Mouse (Mus musculus) limb, embryonic 13.5 days (tissue): Measurements from ENCODE around the gene Trpv6. TPM values are rescaled to one million over a fixed set of nuclear protein-coding genes. Genes with fewer than 3 reads are reported as not detected.
A peak's percentile ranks its signal among the peaks of the same experiment; 100 is the strongest.

Experiments used
- ATAC-seq: fragments of 200-750 bp; cut with Nextera tagmentation; 2 replicates; pipeline ENCODE4 v1.8.0; 2017; ENCODE audit warnings: low read depth, moderate number of reproducible peaks, moderate TSS enrichment; ENCODE audit not compliant: low FRiP score
- H3K27ac ChIP-seq: fragments of 300-500 bp; sonication (generic); 2 replicates; pipeline ENCODE4 v1.5.1; 2015; ENCODE audit warnings: inconsistent platforms, mild to moderate bottlenecking, moderate library complexity
- H3K27me3 ChIP-seq: fragments of 300-500 bp; sonication (generic); 2 replicates; pipeline ENCODE4 v1.6.1; 2015; ENCODE audit warnings: mild to moderate bottlenecking, inconsistent platforms
- H3K36me3 ChIP-seq: fragments of 300-500 bp; sonication (generic); 2 replicates; pipeline ENCODE4 v1.6.1; 2015; ENCODE audit warnings: inconsistent platforms, mild to moderate bottlenecking, moderate library complexity
- H3K4me1 ChIP-seq: fragments of 300-500 bp; sonication (generic); 2 replicates; pipeline ENCODE4 v1.6.1; 2015; ENCODE audit warnings: inconsistent platforms
- H3K4me2 ChIP-seq: fragments of 300-500 bp; sonication (generic); replicated peaks from 2 replicates; pipeline ENCODE4 v1.6.1; 2015; ENCODE audit warnings: inconsistent platforms, mild to moderate bottlenecking, moderate library complexity
- H3K4me3 ChIP-seq: fragments of 300-500 bp; sonication (generic); 2 replicates; pipeline ENCODE4 v1.5.1; 2015; ENCODE audit warnings: moderate library complexity, mild to moderate bottlenecking, inconsistent platforms
- H3K9ac ChIP-seq: fragments of 300-500 bp; sonication (generic); 2 replicates; pipeline ENCODE4 v1.6.1; 2015; ENCODE audit warnings: mild to moderate bottlenecking, inconsistent platforms
- H3K9me3 ChIP-seq: fragments of 300-500 bp; sonication (generic); 2 replicates; pipeline ENCODE4 v1.6.1; 2016; ENCODE audit warnings: inconsistent platforms
- WGBS: fragments of 180-500 bp; shearing (Covaris S2); methylation state at CpG from one replicate; pipeline ENCODE4 v1.1.7; 2015; 5-methylcytosine and 5-hydroxymethylcytosine counted together
- polyA plus RNA-seq: library from polyadenylated mRNA; unstranded; fragments of >200 nt; fragmentation: Nextera tagmentation; extraction: Ambion mirVana; gene quantifications from 2 replicates; pipeline ENCODE4 v1.2.1, GENCODE M21; 2015

Gene Trpv6
- polyA plus RNA-seq, result 0.54 and 0.66 TPM in 2 replicates

DNA sequence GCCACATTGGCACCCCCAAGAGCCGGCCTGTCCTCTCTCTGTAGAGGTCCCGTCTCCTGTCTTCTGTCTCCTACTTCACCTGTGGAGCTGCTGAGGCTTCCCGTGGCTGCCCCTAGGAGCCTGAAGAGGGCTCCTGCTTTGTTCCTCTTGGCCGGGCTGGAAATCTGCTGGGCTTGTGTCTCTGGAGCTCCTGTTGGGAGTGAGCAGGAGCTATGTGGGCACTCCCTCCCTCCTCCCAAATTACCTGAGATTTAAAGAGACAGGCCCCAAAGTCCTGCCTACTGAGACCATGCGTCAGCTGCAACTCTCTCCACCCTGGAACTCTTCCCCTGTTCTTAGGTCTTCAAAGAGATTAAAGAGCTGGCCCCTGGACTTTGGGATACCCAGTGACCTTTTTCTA lies at the start of gene Trpv6:
Gene Trpv6 (minus strand): TSS at position 228 of the 400 bp plus-strand sequence.
- ATAC-seq, result no peak
- no peaks in the 10 kb centered on the region for H3K4me1 ChIP-seq
- no peak within 1 kb of the TSS for H3K9ac ChIP-seq
- no peaks in the 10 kb centered on the region for H3K9me3 ChIP-seq
- H3K36me3 ChIP-seq, result no peaks in the 10 kb centered on the region
- 0 out of 2 replicates have a peak within 1 kb of the TSS, but pooled peaks have one; percentile 11 for H3K4me2 ChIP-seq
- no peak within 1 kb of the TSS for H3K27ac ChIP-seq
- 0 out of 2 replicates have a peak within 1 kb of the TSS, but pooled peaks have one; percentile 2 for H3K4me3 ChIP-seq
- WGBS, result 5% methylated on average over 5 of the region's 5 CpGs
- no peaks in the 10 kb centered on the region for H3K27me3 ChIP-seq

DNA sequence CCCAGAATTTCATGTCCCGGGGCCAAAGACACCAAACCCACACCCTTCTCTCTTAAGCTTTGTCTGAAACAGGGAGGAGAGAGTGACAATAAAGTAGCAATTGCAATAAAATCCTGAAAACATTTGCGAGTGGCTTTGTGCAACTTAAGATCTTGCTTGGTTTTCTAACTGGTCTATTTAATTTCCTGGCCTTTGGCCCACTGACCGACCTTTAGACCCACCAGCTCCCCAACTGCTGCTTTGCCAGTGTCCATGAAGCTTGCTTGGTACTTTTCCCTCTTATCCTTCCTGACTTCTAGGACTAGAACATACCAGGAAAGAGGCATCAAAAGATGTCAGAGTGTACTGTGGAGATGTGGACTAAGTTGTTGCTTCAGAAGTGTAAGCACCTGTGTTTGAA lies 49.4 kb upstream of the Trpv6 start:
- Histone ChIP-seq H3K36me3 (no peaks in the 10 kb centered on the region), H3K4me1 (no peaks in the 10 kb centered on the region), H3K4me3 (no peak overlapping the region), H3K27me3 (no peaks in the 10 kb centered on the region), H3K9ac (no peak overlapping the region), H3K4me2 (no peak overlapping the region), H3K27ac (no peak overlapping the region), H3K9me3 (no peaks in the 10 kb centered on the region)
- ATAC-seq, result no peak
- 73% methylated on average over 3 of the region's 3 CpGs for WGBS

DNA sequence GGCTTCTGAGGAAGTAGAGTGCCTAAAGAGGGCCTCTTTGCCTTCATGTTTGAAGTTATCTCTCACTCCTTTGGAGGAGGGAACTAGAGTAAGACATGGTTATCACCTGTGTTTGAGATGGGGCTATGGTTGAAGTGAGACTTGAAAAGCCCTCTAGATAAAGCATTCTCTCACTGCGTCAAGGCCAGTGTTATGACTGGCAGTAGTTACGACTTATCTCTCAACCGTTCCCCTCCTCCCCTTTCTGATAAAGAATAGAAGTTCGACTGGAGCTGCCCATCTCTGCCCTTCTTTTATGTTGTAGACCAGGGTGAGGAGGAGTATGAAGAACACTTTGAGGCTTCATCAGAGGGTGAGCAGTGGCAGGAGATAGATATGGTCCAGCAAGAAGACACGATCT lies 48.7 kb upstream of the Trpv6 start:
- H3K27me3 ChIP-seq, result no peaks in the 10 kb centered on the region
- WGBS, result 82% methylated on average over 5 of the region's 5 CpGs
- H3K9me3 ChIP-seq, result no peaks in the 10 kb centered on the region
- ATAC-seq, result no peak
- no peak overlapping the region for H3K9ac ChIP-seq
- H3K27ac ChIP-seq, result no peak overlapping the region
- no peaks in the 10 kb centered on the region for H3K4me1 ChIP-seq
- H3K4me3 ChIP-seq, result no peak overlapping the region
- H3K36me3 ChIP-seq, result no peaks in the 10 kb centered on the region
- H3K4me2 ChIP-seq, result no peak overlapping the region

DNA sequence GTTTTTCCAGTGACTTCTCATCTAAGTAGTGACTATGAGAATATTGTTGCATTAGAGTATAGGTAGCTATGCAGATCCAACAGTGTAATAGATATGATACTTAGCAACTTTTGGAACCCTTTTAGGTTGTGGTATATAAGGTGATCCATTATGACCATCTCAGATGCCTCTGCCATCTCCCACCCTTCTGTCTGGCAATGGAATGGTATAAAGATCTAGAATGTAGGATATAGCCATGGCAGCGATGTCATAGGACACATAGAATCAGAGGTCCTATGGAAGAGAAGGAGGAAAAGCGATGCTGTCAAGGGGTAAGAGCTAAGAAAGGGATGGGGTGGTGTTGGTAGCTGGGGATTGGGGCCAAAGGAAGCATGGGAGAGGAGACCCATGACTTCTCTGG lies 47.9 kb upstream of the Trpv6 start, which contains the start of gene Llcfc1:
Gene Llcfc1 (plus strand): TSS at position 301 of the 400 bp plus-strand sequence.
- no peak within 1 kb of the TSS for H3K4me2 ChIP-seq
- H3K27me3 ChIP-seq, result no peaks in the 10 kb centered on the region
- no peak within 1 kb of the TSS for H3K4me3 ChIP-seq
- no peaks in the 10 kb centered on the region for H3K4me1 ChIP-seq
- ATAC-seq, result no peak
- no peaks in the 10 kb centered on the region for H3K9me3 ChIP-seq
- no peaks in the 10 kb centered on the region for H3K36me3 ChIP-seq
- H3K27ac ChIP-seq, result no peak within 1 kb of the TSS
- WGBS, result 87% methylated on average over 2 of the region's 2 CpGs
- no peak within 1 kb of the TSS for H3K9ac ChIP-seq

DNA sequence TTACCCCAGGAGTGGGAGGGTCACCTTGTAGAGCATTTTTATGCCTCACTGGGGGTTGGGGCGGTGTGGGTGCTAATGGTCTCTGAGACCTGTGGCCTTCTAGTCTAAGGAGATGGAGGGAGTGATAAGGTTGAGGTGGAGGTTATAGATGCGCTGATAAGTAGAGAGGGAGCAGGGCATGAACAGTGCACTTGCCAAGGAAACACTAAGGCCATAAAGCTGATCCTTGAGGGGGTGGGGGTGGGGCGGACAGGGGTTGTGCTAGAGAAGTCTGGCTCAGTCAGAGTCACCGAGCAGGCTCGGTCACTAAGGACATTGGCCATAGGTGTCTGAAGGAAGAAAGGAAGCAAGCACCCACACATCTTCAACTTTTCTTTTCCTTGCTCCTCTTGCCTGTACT lies 45.5 kb upstream of the Trpv6 start:
- no peaks in the 10 kb centered on the region for H3K9me3 ChIP-seq
- no peak overlapping the region for H3K4me3 ChIP-seq
- H3K4me2 ChIP-seq, result no peak overlapping the region
- H3K4me1 ChIP-seq, result no peaks in the 10 kb centered on the region
- no peak overlapping the region for H3K9ac ChIP-seq
- ATAC-seq, result no peak
- no peaks in the 10 kb centered on the region for H3K36me3 ChIP-seq
- WGBS, result 62% methylated on average over 5 of the region's 5 CpGs
- no peak overlapping the region for H3K27ac ChIP-seq
- H3K27me3 ChIP-seq, result no peaks in the 10 kb centered on the region

DNA sequence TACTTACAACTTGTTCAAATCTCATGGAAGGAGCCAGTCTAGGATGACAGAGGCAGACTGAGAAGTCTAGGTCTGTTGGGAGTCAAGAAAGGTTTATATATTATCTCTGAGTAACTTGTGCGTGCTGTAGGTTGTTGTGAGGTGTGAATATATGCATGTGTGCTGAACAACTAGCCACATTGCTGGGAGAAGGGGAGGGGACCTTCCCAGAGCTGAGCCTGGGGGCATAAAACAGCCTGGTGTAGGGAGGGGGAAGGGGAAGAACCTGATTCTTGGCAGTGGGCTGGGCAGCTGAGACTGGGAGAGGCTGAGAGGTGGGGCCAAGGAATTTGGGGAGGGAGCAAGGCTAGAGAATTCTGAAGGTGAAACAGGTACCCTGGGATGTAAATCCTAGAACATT lies 44.5 kb upstream of the Trpv6 start, which contains the start of gene Trpv5:
Gene Trpv5 (minus strand): TSS at position 101 of the 400 bp plus-strand sequence.
- Histone ChIP-seq H3K4me3 (no peak within 1 kb of the TSS), H3K4me1 (no peaks in the 10 kb centered on the region), H3K27me3 (no peaks in the 10 kb centered on the region), H3K4me2 (no peak within 1 kb of the TSS), H3K27ac (no peak within 1 kb of the TSS), H3K36me3 (no peaks in the 10 kb centered on the region), H3K9ac (no peak within 1 kb of the TSS), H3K9me3 (no peaks in the 10 kb centered on the region)
- 48% methylated on average over 1 of the region's 1 CpGs for whole genome bisulfite sequencing
- ATAC-seq, result no peak

DNA sequence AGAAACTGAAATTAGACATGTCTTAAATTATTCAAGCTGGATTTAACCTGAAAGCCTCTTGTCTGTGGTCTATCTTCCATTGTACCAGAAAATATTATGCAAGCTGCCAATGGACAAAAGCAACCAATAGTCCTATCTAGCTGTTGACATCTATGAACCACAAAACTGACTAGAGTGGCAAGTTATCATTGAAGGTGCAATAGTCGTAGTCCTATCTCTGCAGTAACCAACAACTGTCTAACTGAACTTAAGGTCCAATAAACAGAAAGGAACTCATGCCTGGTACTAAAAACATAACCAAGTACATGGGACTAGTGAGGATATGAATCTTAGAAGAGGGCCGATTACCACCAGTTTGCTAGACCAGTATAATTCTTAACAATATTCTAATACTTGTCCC lies 40.3 kb upstream of the Trpv6 start:
- H3K9me3 ChIP-seq, result no peaks in the 10 kb centered on the region
- H3K4me1 ChIP-seq, result no peaks in the 10 kb centered on the region
- H3K27me3 ChIP-seq, result no peaks in the 10 kb centered on the region
- no peak overlapping the region for H3K27ac ChIP-seq
- H3K9ac ChIP-seq, result no peak overlapping the region
- no peak overlapping the region for H3K4me3 ChIP-seq
- 89% methylated on average over 2 of the region's 2 CpGs for WGBS
- no peaks in the 10 kb centered on the region for H3K36me3 ChIP-seq
- no peak for ATAC-seq
- no peak overlapping the region for H3K4me2 ChIP-seq

DNA sequence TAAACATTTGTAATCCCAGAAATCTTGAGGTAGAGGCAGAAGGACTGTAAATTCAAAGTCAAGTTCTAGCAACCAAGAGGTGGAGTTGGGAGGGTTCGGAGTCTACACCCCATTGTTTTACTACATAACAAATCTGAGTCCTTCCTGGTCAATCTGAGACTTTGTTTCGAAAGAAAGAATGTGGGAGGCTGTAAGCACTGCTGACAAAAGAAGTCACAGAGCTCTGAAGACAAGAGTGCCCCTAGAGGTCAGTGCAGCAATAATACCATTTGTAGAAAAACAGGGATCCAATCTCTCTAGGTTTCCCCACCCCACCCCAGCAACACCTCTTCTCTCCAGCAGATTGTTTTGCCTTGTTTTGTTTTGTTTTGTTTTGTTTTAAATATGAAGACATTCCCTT lies 26.1 kb upstream of the Trpv6 start:
- Histone ChIP-seq H3K9me3 (no peaks in the 10 kb centered on the region), H3K36me3 (no peaks in the 10 kb centered on the region), H3K27ac (no peak overlapping the region), H3K9ac (no peak overlapping the region), H3K4me2 (no peak overlapping the region), H3K27me3 (no peaks in the 10 kb centered on the region), H3K4me1 (no peaks in the 10 kb centered on the region), H3K4me3 (no peak overlapping the region)
- no peak for ATAC-seq
- 39% methylated on average over 2 of the region's 2 CpGs for WGBS

DNA sequence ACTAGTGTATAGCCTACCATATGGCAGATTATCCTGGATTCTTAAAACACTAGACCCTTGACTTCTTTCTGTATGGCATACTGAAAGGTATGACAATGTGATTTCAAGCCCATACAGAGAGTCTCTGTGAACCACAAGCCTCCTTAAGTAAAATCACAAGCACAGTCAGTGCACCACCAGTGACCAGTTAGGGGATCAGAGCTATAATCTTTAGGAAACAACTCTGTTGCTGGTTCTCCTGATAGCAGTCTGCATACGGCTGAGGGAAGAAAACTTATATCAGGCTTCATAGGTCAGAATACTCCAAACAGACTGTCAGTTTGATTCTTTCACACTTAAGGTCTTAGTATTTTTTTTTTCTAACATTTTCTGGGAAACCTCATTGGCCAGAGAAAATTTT lies 22.3 kb upstream of the Trpv6 start:
- H3K36me3 ChIP-seq, result no peaks in the 10 kb centered on the region
- H3K4me3 ChIP-seq, result no peak overlapping the region
- H3K27ac ChIP-seq, result no peak overlapping the region
- H3K9me3 ChIP-seq, result no peaks in the 10 kb centered on the region
- H3K27me3 ChIP-seq, result no peaks in the 10 kb centered on the region
- H3K4me2 ChIP-seq, result no peak overlapping the region
- no peak for ATAC-seq
- H3K4me1 ChIP-seq, result no peaks in the 10 kb centered on the region
- WGBS, result 78% methylated on average over 1 of the region's 1 CpGs
- H3K9ac ChIP-seq, result no peak overlapping the region

DNA sequence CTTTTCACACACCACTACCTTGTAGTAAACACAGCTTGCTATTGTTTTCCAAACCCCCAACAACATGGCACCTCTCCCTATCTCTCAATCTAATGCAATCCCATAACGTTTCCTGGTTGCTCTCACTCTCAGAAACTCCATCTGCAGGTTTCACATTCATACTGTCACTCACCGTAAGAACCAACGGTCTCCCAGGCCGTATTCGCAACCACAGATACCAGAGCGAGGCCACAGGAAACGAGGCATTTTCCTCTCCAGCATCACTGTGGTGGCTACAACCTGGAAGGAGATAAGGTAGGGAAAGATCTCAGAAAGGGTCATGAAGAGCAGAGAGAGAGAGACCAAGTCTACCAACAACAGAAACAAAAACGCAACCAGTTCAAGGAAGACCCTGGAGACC lies 18.4 kb upstream of the Trpv6 start:
- Histone ChIP-seq H3K36me3 (no peaks in the 10 kb centered on the region), H3K4me1 (no peaks in the 10 kb centered on the region), H3K27me3 (no peaks in the 10 kb centered on the region), H3K9ac (no peak overlapping the region), H3K4me2 (no peak overlapping the region), H3K27ac (no peak overlapping the region), H3K9me3 (no peaks in the 10 kb centered on the region), H3K4me3 (no peak overlapping the region)
- ATAC-seq, result no peak
- WGBS, result 88% methylated on average over 8 of the region's 8 CpGs

DNA sequence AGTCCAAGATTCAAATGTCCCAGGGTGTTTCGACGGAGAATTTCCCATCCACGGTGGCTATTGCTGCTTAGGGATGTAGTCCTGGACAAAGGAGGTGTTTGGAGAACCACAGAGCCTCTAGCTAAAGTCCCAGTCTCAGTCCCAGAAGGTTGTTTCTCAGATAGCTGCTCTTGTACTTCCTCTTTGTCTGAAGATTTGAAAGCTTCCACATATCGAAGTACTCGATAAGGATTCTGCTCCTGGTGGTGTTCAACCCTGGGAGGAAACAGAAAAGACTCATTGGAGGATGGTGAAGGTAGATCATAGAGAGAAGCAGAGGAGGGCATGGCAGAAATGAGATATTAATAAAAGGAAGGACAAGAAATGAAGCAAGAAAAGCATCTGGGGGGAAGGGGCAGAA lies 17.0 kb upstream of the Trpv6 start:
- H3K36me3 ChIP-seq, result no peaks in the 10 kb centered on the region
- H3K4me1 ChIP-seq, result no peaks in the 10 kb centered on the region
- no peaks in the 10 kb centered on the region for H3K9me3 ChIP-seq
- 90% methylated on average over 5 of the region's 5 CpGs for WGBS
- no peak overlapping the region for H3K27ac ChIP-seq
- H3K4me3 ChIP-seq, result no peak overlapping the region
- H3K27me3 ChIP-seq, result no peaks in the 10 kb centered on the region
- no peak overlapping the region for H3K9ac ChIP-seq
- ATAC-seq, result no peak
- no peak overlapping the region for H3K4me2 ChIP-seq

DNA sequence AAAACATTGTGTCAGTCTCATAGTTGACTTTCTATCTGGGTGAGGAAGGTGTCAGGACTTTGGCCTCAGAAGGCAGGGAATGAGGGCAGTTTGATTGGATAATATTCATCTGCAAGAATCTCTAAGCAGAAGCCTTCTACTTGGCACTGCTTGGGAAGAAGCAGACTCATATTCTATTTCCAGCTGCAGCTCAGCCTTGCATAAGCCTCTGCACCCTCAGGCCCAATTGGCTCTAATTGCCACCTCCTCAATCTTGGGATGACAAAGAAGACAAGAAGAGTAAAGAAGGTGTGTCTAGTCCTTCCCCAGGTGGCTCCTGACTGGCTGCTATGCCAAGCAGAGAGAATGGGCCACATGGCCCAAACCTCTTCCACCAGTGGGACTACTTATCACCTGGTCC lies 10.5 kb upstream of the Trpv6 start:
- no peak overlapping the region for H3K27ac ChIP-seq
- no peaks in the 10 kb centered on the region for H3K4me1 ChIP-seq
- H3K27me3 ChIP-seq, result no peaks in the 10 kb centered on the region
- H3K4me3 ChIP-seq, result no peak overlapping the region
- no peaks in the 10 kb centered on the region for H3K9me3 ChIP-seq
- ATAC-seq, result no peak
- no peaks in the 10 kb centered on the region for H3K36me3 ChIP-seq
- no peak overlapping the region for H3K9ac ChIP-seq
- H3K4me2 ChIP-seq, result no peak overlapping the region

DNA sequence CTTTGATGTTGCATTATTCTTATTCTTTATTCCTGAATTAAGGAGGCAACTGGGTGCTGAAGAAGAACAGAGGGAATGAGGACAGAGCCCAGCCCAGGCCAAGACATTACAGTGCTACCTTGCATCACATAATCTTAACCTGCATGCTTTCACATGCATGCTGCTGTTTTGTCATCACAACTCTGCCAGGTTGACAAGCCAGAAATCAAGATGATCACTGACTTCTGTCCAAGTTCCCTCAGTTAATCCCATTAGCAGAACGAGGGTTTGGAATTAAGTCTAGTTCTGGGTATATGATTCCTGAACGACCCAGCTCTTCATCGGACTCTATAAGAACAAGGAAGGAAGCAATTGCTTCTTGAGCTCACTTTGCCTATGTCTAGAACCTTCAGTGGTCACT lies 10.0 kb upstream of the Trpv6 start:
- no peaks in the 10 kb centered on the region for H3K27me3 ChIP-seq
- H3K36me3 ChIP-seq, result no peaks in the 10 kb centered on the region
- H3K4me2 ChIP-seq, result no peak overlapping the region
- H3K27ac ChIP-seq, result no peak overlapping the region
- no peaks in the 10 kb centered on the region for H3K9me3 ChIP-seq
- no peaks in the 10 kb centered on the region for H3K4me1 ChIP-seq
- 89% methylated on average over 3 of the region's 3 CpGs for WGBS
- H3K9ac ChIP-seq, result no peak overlapping the region
- ATAC-seq, result no peak
- H3K4me3 ChIP-seq, result no peak overlapping the region
